Mouse (Mus musculus) MEL (cell line): ENCODE data around the gene Hspa1b.

Source experiments
- POLR2A ChIP-seq, 2 experiments: IDR thresholded peaks; 2 replicates each; pipeline ENCODE4 v1.6.1; 2011 to 2012; ENCODE audit warnings: low read length in 2 of 2, mild to moderate bottlenecking in 2 of 2, control low read depth in 1 of 2, improper control_type of control experiment in 1 of 2, low read depth in 1 of 2, moderate library complexity in 1 of 2; ENCODE audit not compliant: control insufficient read depth in 1 of 2, insufficient read depth in 1 of 2, poor library complexity in 1 of 2
- TBP ChIP-seq: IDR thresholded peaks from 2 replicates; pipeline ENCODE4 v1.8.0; 2011; ENCODE audit warnings: low read depth, low read length, improper control_type of control experiment

GRCm38 (mm10) chr17:34984218-34984617 is 25.2 kb upstream of the Hspa1b start:
- TF ChIP-seq TBP: no peak
- no peak for TF ChIP-seq POLR2A (IDR thresholded peaks at IDR 0.05; ENCODE audit: control insufficient read depth in 1 of 2, insufficient read depth in 1 of 2, low read depth in 1 of 2, low read length in 2 of 2, poor library complexity in 1 of 2)
